Mouse (Mus musculus) megakaryocyte, embryonic 14.5 days (primary cell): ENCODE data around the gene Hist1h2bk.
"Not testable (repeated sequence)": the region's sequence is repeated elsewhere in the genome, so short reads cannot be mapped to it uniquely, and the experiment has no call there.

Experiments used
- FLI1 ChIP-seq: IDR thresholded peaks from 2 replicates; pipeline ENCODE4 v1.6.1; 2012; ENCODE audit warnings: low read length, inconsistent platforms, mixed read lengths
- GATA1 ChIP-seq: IDR thresholded peaks from 3 replicates; pipeline ENCODE4 v1.6.1; 2012; ENCODE audit warnings: mixed read lengths, low read length, inconsistent platforms, borderline replicate concordance

DNA sequence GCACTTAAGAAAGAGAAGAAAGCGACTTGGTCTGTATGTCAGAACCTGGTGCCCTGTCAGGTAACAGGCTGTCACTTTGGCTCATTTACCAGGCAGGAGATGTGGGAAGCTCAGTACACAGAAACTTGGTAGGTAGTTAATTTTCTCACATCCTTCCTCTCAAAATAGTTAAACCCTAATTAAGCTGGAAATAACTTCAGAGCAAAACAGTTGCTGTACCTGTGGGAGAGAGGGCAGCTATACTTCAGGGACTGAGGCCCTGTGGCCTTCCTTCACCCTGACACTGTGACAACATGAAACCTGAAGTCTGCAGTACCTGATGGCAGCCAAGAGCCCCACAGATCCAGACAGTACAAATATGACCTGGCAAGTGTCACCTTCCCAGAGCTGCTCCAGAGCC is 48.5 kb downstream of the Hist1h2bk start, which contains the start of gene Vmn1r188:
- TF ChIP-seq GATA1, FLI1: not testable (repeated sequence)
